Mouse (Mus musculus) midbrain, embryonic 15.5 days (tissue): ENCODE measurements around the gene Zfp961. TPM values are rescaled to one million over a fixed set of nuclear protein-coding genes. Genes with fewer than 3 reads are reported as not detected.
"Not testable (repeated sequence)": the region's sequence is repeated elsewhere in the genome, so short reads cannot be mapped to it uniquely, and the experiment has no call there.

Experiments used
- ATAC-seq: fragments of 200-750 bp; cut with Nextera tagmentation; replicated peaks from 2 replicates; pipeline ENCODE4 v1.8.0; 2017; ENCODE audit warnings: moderate TSS enrichment
- H3K27ac ChIP-seq: fragments of 300-500 bp; sonication (generic); 2 replicates; pipeline ENCODE4 v1.5.1; 2015; ENCODE audit warnings: mild to moderate bottlenecking, inconsistent platforms
- H3K27me3 ChIP-seq: fragments of 300-500 bp; sonication (generic); replicated peaks from 2 replicates; pipeline ENCODE4 v1.6.1; 2015; ENCODE audit warnings: inconsistent platforms
- H3K36me3 ChIP-seq: fragments of 300-500 bp; sonication (generic); replicated peaks from 2 replicates; pipeline ENCODE4 v1.6.1; 2015; ENCODE audit warnings: inconsistent platforms
- H3K4me1 ChIP-seq: fragments of 300-500 bp; sonication (generic); 2 replicates; pipeline ENCODE4 v1.6.1; 2015; ENCODE audit warnings: inconsistent platforms
- H3K4me2 ChIP-seq: fragments of 300-500 bp; sonication (generic); 2 replicates; pipeline ENCODE4 v1.6.1; 2015; ENCODE audit warnings: inconsistent platforms, mild to moderate bottlenecking, moderate library complexity
- H3K4me3 ChIP-seq: fragments of 300-500 bp; sonication (generic); 2 replicates; pipeline ENCODE4 v1.5.1; 2015; ENCODE audit warnings: mild to moderate bottlenecking, inconsistent platforms
- H3K9ac ChIP-seq: fragments of 300-500 bp; sonication (generic); 2 replicates; pipeline ENCODE4 v1.6.1; 2015; ENCODE audit warnings: mild to moderate bottlenecking, inconsistent platforms
- H3K9me3 ChIP-seq: fragments of 300-500 bp; sonication (generic); 2 replicates; pipeline ENCODE4 v1.6.1; 2016; ENCODE audit warnings: inconsistent platforms
- WGBS: fragments of 180-500 bp; shearing (Covaris S2); methylation state at CpG from one replicate; pipeline ENCODE4 v1.1.7; 2015; ENCODE audit warnings: mixed read lengths; 5-methylcytosine and 5-hydroxymethylcytosine counted together
- polyA plus RNA-seq: library from polyadenylated mRNA; unstranded; fragments of >200 nt; fragmentation: Nextera tagmentation; extraction: Ambion mirVana; gene quantifications from 2 replicates; pipeline ENCODE4 v1.2.1, GENCODE M21; 2015

Zfp961 gene
- 16.3 and 17.4 TPM in 2 replicates for polyA plus RNA-seq

DNA sequence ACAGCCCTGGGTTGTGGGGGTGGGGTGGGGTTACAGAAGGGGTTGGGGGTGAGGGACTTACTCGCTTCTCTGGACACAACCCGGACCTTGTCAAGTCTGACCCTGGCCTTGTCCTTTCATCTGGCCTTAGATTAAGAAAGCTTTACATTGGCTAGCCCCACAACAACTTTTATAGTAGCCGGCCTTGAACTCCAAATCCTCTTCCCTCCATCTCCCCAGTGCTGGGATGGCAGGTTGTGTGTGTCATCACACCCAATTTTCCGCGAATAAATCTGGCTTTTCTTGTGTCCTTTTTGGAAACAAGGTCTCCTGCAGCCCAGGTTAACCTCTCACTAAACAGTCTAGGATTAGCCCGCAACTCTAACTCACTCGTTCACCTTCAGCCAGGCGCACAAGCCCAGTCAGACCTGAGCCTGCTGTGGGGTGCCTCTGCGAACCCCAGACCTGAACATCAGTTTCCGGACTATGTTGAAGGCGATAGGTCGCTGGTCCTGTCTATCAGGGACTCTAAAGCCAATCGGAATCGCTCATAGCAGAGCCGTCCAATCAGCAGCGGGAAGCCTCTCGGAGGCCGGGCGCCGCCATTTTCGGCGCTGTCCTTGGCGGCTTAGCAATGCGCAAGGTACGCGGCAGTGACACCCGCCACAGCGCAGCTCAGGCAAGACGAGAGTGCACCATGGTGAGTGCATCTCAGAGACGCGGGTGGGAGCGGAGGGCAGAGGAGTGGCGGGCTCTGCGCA is at the start of gene Zfp961:
Gene Zfp961, plus strand, starts transcription at position 557 of the 740 bp plus-strand sequence.
- no peaks in the 10 kb centered on the region for H3K9me3 ChIP-seq
- peak within 1 kb of the TSS; percentile 93 for H3K4me3 ChIP-seq
- 4% methylated on average over 34 of the region's 34 CpGs for WGBS
- 0 out of 2 replicates have a peak, but pooled peaks cover 4% of the 10 kb centered on the region for H3K27me3 ChIP-seq
- H3K27ac ChIP-seq: peak within 1 kb of the TSS; percentile 89
- peak within 1 kb of the TSS; percentile 64 for H3K4me2 ChIP-seq
- H3K36me3 ChIP-seq: peaks cover 5% of the 10 kb centered on the region
- peaks cover 19% of the 10 kb centered on the region for H3K4me1 ChIP-seq
- peak; percentile 100 for ATAC-seq
- peak within 1 kb of the TSS; percentile 82 for H3K9ac ChIP-seq

DNA sequence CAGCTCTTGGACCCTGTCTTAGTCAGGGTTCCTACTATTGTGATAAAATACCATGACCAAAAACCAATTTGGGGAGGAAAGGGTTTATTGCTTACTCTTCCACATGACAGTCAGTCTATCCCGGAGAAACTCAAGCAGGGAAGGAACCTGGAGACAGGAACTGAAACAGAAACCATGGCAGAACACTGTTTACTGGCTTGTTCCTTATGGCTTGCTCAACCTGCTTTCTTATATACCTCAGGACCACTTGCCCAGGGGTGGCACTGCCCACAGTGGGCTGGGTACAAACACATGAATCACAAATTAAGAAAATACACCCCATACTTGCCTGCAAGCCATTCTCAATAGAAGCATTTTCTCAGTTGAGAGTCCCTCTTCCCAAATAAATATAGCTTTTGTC is 47.8 kb upstream of the Zfp961 start:
- 84% methylated on average over 1 of the region's 1 CpGs for WGBS
- not testable (repeated sequence) for H3K4me3 ChIP-seq, H3K9ac ChIP-seq, H3K27me3 ChIP-seq, H3K9me3 ChIP-seq, H3K4me1 ChIP-seq, H3K4me2 ChIP-seq, H3K36me3 ChIP-seq, H3K27ac ChIP-seq, ATAC-seq

DNA sequence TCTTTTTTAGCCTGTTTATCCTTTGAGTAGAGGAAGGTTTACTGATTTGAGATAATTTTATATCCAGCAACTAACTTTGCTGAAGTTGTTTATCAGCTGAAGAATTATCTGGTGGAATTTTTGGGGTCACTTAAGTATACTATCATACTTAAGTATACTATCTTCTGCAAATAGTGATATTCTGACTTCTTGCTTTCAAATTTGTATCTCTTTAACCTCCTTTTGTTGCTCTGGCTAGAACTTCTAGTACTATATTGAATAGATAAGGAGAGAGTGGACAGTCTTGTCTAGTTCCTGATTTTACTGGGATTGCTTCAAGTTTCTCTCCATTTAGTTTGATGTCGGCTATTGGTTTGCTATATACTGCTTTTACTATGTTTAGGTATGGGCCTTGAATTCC is 44.0 kb upstream of the Zfp961 start:
- 96% methylated on average over 1 of the region's 1 CpGs for WGBS
- no peak overlapping the region for H3K4me2 ChIP-seq
- H3K27me3 ChIP-seq: no peaks in the 10 kb centered on the region
- H3K36me3 ChIP-seq: no peaks in the 10 kb centered on the region
- no peak overlapping the region for H3K27ac ChIP-seq
- no peaks in the 10 kb centered on the region for H3K9me3 ChIP-seq
- H3K4me1 ChIP-seq: peaks cover 10% of the 10 kb centered on the region; the same call in 1 of the 2 replicates
- H3K4me3 ChIP-seq: no peak overlapping the region
- no peak overlapping the region for H3K9ac ChIP-seq
- no peak for ATAC-seq

DNA sequence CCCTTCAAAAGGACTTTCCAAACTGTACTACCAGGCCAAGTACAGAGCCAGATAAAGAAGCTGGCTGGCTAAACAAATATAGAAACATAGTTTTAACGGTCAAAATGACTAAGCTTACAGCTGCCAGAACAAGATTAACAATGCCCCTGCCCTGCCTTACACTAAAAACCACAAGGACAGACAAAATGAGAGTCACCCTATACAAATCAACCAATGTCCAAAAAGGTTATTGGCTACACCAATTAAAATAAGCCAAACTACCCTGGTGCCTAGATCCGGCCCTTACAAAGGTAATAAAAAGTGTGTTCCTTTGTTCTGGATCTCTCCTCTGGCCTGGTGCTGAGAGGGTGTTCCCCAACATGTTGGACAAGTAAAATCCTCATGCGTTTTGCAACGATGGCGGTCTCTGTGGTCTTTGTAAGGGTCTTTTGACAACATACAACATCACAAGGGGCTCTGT is 43.0 kb upstream of the Zfp961 start:
- Histone ChIP-seq H3K9me3 (no peaks in the 10 kb centered on the region), H3K27me3 (no peaks in the 10 kb centered on the region), H3K36me3 (no peaks in the 10 kb centered on the region), H3K4me3 (peak overlapping the region; percentile 63), H3K27ac (peak overlapping the region; percentile 99), H3K4me2 (peak overlapping the region; percentile 58), H3K4me1 (peaks cover 10% of the 10 kb centered on the region; the same call in 1 of the 2 replicates), H3K9ac (no peak overlapping the region)
- no peak for ATAC-seq
- WGBS: 89% methylated on average over 5 of the region's 5 CpGs

DNA sequence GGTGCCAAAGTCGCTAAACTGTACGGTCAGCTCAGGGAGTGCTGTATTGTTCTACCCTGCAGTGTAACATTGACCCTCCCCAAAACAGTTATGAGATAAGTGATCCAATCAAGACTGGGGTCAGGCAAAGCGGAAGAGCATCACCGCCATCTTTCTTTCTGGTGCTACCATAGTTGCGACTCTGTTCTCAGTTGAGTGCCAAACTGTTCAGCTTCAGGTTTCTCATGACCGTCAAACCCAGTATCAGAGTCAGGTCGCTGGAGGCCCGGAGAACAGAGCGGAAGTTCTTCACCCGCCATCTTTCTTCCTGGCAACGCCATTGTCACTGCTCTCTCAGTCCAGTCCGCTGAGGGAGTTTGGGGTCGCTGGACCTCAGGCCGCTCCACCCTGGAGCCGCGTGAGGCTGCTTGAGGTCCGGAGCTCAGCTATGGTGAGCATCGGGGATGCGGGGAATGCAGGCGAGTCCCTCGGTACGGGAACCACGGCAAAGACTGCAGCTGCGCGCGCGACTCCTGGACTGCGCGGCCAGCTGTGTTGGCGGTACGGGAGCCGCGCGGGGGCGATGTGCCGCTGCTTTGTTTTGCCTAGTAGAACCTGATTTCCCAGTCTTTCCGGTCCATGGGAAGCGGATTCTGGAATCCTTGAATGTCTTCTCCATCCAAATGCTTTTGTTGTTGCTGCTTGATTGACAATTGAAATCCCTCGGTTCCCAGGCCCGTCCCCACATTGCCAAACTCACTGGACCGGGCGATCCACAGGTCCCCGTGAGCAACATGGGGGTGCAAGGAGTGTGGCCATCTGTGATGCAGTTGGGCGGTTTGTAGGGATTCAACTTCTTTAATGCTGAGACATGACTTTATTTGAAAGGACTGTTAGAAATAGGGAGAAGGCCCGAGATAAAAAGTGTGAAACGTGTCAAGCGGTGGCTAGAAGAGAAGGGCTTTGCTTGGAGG is 42.3 kb upstream of the Zfp961 start, which contains the start of the genes Zfp882 and Zfp617:
Gene Zfp882, plus strand, starts transcription at position 300 of the 953 bp plus-strand sequence.
Gene Zfp617, plus strand, starts transcription at position 327 of the 953 bp plus-strand sequence.
- peak within 1 kb of the TSS; percentile 86 for H3K9ac ChIP-seq
- H3K4me1 ChIP-seq: peaks cover 10% of the 10 kb centered on the region; the same call in 1 of the 2 replicates
- peaks cover 3% of the 10 kb centered on the region for H3K36me3 ChIP-seq
- H3K27me3 ChIP-seq: no peaks in the 10 kb centered on the region
- H3K27ac ChIP-seq: peak within 1 kb of the TSS; percentile 99
- H3K9me3 ChIP-seq: no peaks in the 10 kb centered on the region
- H3K4me3 ChIP-seq: peak within 1 kb of the TSS; percentile 63
- WGBS: 4% methylated on average over 47 of the region's 47 CpGs
- peak within 1 kb of the TSS; percentile 58 for H3K4me2 ChIP-seq
- ATAC-seq: peak; percentile 97

DNA sequence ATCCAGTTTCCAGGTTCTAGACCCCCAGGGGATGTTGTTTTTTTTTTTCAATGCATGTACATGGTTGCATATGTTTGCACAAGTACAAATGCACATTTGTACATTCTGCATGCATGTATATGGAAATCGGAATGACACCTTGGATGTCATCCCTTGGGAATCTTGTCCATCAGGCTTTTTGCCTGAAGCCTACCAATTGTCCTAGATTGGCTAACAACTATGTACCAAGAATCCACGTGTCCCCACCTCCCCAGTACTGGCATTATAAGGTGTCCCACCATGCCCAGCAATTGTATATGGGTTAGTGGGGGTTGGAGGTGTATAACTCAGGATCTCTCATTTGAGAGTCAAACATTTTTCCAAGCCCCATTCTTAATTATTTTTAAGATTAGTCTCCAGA is 38.6 kb upstream of the Zfp961 start:
- ATAC-seq: no peak
- 96% methylated on average over 2 of the region's 2 CpGs for WGBS
- H3K9ac ChIP-seq: no peak overlapping the region
- H3K9me3 ChIP-seq: no peaks in the 10 kb centered on the region
- peaks cover 10% of the 10 kb centered on the region; the same call in 1 of the 2 replicates for H3K4me1 ChIP-seq
- peaks cover 28% of the 10 kb centered on the region for H3K36me3 ChIP-seq
- no peaks in the 10 kb centered on the region for H3K27me3 ChIP-seq
- no peak overlapping the region for H3K4me2 ChIP-seq
- no peak overlapping the region for H3K4me3 ChIP-seq
- no peak overlapping the region for H3K27ac ChIP-seq

- WGBS: under 1% methylated on average over 57 of the region's 57 CpGs
Observed at GRCm38 (mm10) chr8:71922567-71923401, 28.1 kb upstream of the Zfp961 start.

DNA sequence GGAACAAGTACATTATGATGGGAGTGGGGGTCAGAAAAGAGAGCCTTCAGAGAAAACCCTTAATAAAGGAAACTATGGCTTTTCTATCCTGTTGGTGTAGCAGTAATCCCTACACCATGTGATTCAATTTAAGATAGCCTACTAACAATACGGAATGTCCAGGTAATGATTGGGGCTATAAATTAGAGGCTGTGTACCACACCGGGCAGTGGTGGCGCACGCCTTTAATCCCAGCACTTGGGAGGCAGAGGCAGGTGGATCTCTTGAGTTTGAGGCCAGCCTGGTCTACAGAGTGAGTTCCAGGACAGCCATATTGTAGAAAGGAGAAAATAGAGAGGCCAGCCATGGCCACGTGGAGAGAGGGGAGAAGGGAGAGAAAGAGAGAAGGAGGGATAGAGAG is 25.0 kb upstream of the Zfp961 start:
- no peaks in the 10 kb centered on the region for H3K9me3 ChIP-seq
- no peak overlapping the region for H3K27ac ChIP-seq
- H3K4me1 ChIP-seq: peaks cover 13% of the 10 kb centered on the region
- no peak overlapping the region for H3K4me3 ChIP-seq
- H3K4me2 ChIP-seq: no peak overlapping the region
- no peaks in the 10 kb centered on the region for H3K27me3 ChIP-seq
- no peak overlapping the region for H3K9ac ChIP-seq
- 94% methylated on average over 5 of the region's 5 CpGs for WGBS
- peaks cover 18% of the 10 kb centered on the region for H3K36me3 ChIP-seq
- no peak for ATAC-seq

More at GRCm38 (mm10) chr8:71922567-71923401, 28.1 kb upstream of the Zfp961 start:
- peak overlapping the region; percentile 63 for H3K9ac ChIP-seq
- 0 out of 2 replicates have a peak, but pooled peaks cover 2% of the 10 kb centered on the region for H3K36me3 ChIP-seq
- ATAC-seq: peak; percentile 100
- peak overlapping the region; percentile 60 for H3K4me2 ChIP-seq
- no peaks in the 10 kb centered on the region for H3K9me3 ChIP-seq
- peak overlapping the region; percentile 58 for H3K4me3 ChIP-seq
- peak overlapping the region; percentile 94 for H3K27ac ChIP-seq
- peaks cover 13% of the 10 kb centered on the region for H3K4me1 ChIP-seq
- H3K27me3 ChIP-seq: no peaks in the 10 kb centered on the region

- WGBS: 91% methylated on average over 3 of the region's 3 CpGs
- H3K9ac ChIP-seq: no peak overlapping the region
- H3K36me3 ChIP-seq: peaks cover 25% of the 10 kb centered on the region
- no peak overlapping the region for H3K4me3 ChIP-seq
- H3K9me3 ChIP-seq: no peaks in the 10 kb centered on the region
- H3K27me3 ChIP-seq: no peaks in the 10 kb centered on the region
- H3K4me1 ChIP-seq: peaks cover 13% of the 10 kb centered on the region
- ATAC-seq: no peak
- H3K4me2 ChIP-seq: no peak overlapping the region
- H3K27ac ChIP-seq: no peak overlapping the region
Observed at GRCm38 (mm10) chr8:71926551-71926950, 24.3 kb upstream of the Zfp961 start.

- Histone ChIP-seq H3K27ac (no peak overlapping the region), H3K4me1 (peaks cover 13% of the 10 kb centered on the region), H3K9me3 (no peaks in the 10 kb centered on the region), H3K27me3 (no peaks in the 10 kb centered on the region), H3K9ac (no peak overlapping the region), H3K4me2 (no peak overlapping the region), H3K4me3 (no peak overlapping the region), H3K36me3 (peaks cover 27% of the 10 kb centered on the region)
- no peak for ATAC-seq
Observed at GRCm38 (mm10) chr8:71927779-71928178, 23.1 kb upstream of the Zfp961 start.

GRCm38 (mm10) chr8:71938037-71938436 is 12.8 kb upstream of the Zfp961 start:
- not testable (repeated sequence) for H3K9ac ChIP-seq, H3K4me2 ChIP-seq, H3K9me3 ChIP-seq, H3K4me1 ChIP-seq, H3K4me3 ChIP-seq, H3K27ac ChIP-seq, ATAC-seq, H3K27me3 ChIP-seq, H3K36me3 ChIP-seq
- 84% methylated on average over 2 of the region's 2 CpGs for WGBS
